Mouse (Mus musculus): ENCODE data around the gene Gfm1.
A peak's percentile ranks its signal among the peaks of the same experiment; 100 is the strongest.

Gene Gfm1

GRCm38 (mm10) chr3:67496310-67496709 lies 66.4 kb downstream of the Gfm1 start:
- no peak for DNase-seq (ENCODE audit: low spot score in 2 of 2)

DNA sequence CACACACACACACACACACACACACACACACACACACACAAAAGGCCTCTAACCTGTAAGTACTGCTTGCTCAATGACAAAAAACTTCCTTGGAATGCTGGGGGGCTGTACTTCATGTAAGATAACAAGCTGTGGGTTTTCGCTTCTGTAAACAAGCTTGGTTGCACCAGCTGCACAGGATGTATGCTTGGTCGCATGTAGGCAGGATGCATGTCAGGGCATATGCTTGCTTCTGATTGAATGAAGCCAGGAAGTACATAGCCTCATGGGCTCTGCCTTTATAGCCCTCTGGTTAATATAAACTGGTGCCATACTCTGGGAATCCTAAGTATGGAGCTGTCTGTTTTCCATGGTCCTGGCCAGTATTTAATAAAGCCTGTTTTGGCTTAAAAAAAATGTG lies 68.1 kb downstream of the Gfm1 start:
- DNase-seq (ENCODE audit: low spot score in 2 of 2), result no peak

DNA sequence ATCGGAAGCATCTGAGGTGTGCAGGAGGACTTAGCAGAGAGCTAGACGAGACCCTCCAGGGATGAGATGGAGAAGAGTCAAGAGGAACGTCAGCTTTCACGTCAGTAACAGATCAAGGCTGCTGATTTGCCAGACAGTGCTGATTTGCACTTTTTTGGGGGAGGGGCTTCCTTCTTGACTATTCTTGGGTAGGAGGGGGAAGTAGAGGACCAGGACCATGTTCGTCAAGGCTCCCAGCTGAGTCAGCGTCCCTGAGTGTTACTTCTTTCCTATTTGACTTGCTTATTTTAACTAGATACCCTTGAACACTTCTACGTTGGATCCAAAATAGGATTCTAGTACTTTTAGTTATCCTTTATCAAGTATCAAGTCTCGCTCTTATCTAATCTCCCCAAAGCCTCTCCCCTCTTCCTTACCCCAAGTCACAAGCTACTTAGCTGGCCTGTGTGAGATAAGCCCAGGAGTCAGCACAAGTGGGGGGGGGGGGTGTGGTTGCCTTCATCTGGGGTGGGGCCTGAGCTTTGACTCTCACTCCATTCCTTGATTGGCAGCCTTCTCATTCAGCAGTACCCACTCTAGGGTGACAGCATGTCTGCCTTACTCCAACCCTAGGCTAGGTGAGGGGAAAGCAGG lies 69.0 kb downstream of the Gfm1 start:
- no peak for DNase-seq (ENCODE audit: low spot score in 2 of 2)

- DNase-seq (ENCODE audit: low spot score in 2 of 2), result no peak
These were observed 69.5 kb downstream of the Gfm1 start for GRCm38 (mm10) chr3:67499406-67499791.

- no peak for DNase-seq (ENCODE audit: low spot score in 2 of 2)
These were observed 74.0 kb downstream of the Gfm1 start for GRCm38 (mm10) chr3:67503878-67504277.

- DNase-seq (ENCODE audit: low spot score in 2 of 2), result no peak
These were observed 75.4 kb downstream of the Gfm1 start for GRCm38 (mm10) chr3:67505286-67505685.

GRCm38 (mm10) chr3:67508216-67508892 lies 78.5 kb downstream of the Gfm1 start:
- DNase-seq (ENCODE audit: low spot score in 2 of 2), result peak; percentile 18 to 23

- DNase-seq (ENCODE audit: low spot score in 2 of 2), result peak; percentile 89 to 90
These were observed 82.9 kb downstream of the Gfm1 start for GRCm38 (mm10) chr3:67512807-67513206.

- DNase-seq (ENCODE audit: low spot score in 2 of 2), result peak; percentile 22 to 32
These were observed 84.9 kb downstream of the Gfm1 start for GRCm38 (mm10) chr3:67514801-67515273.

GRCm38 (mm10) chr3:67515274-67515801 lies 85.4 kb downstream of the Gfm1 start, which contains the start of gene Rarres1:
TSS of gene Rarres1 (minus strand) at chr3:67515523.
- no peak for DNase-seq (ENCODE audit: low spot score in 2 of 2)

DNA sequence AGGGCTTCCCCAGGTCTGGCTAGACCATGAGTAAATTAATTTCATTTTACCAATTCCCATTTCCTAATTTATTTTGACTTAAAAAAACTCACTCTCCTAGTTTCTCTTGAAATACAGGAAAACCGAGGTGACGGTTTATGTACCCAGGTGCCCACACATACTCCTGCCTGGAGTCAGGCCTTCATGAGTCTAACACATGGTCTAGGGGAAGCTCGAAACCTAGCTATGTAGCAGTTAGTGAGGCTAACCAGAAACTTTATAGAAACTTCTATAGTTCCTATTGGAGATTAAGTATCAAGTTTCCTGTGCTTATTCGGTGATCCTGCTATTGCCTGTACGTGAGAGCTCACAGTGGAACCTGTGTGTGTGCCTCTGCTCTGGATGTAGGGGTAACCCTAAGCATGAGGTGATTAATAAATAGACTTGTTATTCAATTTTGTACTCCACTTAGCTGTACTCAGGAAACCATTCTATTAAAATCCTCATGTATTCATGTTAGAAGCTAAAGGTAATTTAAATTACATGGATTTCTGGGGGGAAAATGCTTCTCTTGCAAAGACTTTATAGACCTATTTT lies 90.8 kb downstream of the Gfm1 start:
- no peak for DNase-seq (ENCODE audit: low spot score in 2 of 2)

DNA sequence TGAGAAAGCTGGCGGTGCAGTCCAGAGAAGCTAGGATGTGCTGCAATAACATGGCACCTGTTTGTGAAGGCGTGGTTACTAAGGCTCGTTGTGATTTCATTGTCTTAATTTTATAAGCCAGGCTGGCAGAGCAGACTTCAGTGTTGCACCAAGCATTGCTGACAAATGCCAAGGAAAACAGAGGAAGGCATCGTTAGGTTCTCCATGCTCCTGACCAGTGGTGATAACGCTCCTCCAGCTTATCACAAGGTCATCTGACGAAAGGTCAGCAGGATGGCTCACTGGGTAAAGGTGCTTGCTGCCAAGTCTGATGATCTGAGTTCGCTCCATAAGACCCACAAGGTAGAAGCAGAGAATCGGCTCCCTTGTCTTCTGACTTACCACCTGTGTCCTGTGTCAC lies 92.8 kb downstream of the Gfm1 start:
- no peak for DNase-seq (ENCODE audit: low spot score in 2 of 2)

DNA sequence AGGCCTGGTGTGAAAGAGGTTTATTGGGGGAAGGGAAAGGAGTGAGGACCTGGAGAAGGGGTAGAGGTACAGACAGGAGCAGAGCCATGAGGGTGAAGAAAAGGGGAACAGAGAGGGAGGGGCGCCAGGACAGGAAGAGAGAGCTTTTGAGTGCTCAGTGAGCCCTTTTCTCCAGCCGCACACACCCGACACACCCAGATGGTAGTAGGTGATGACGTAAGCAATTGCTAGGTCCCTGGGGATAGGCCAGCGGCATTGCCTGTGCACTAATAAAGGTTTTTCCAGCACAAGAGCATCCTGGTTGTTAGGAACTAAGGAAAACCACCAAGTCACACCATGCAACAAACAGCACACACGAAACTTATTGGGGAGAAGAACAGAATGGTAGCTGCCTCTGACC lies 94.9 kb downstream of the Gfm1 start:
- no peak for DNase-seq (ENCODE audit: low spot score in 2 of 2)
